Mouse (Mus musculus) embryonic facial prominence, embryonic 14.5 days (tissue): ENCODE data around the gene Bcl2. TPM values are rescaled to one million over a fixed set of nuclear protein-coding genes. Genes with fewer than 3 reads are reported as not detected.

Source experiments
- ATAC-seq: fragments of 200-750 bp; cut with Nextera tagmentation; 2 replicates; pipeline ENCODE4 v1.8.0; 2017; ENCODE audit warnings: low read depth, moderate number of reproducible peaks, moderate TSS enrichment
- DNase-seq: peaks from one replicate; pipeline ENCODE4 v3.0.0-alpha.2; 2015; ENCODE audit warnings: low spot score
- H3K27ac ChIP-seq: fragments of 300-500 bp; sonication (generic); replicated peaks from 2 replicates; pipeline ENCODE4 v1.5.1; 2014; ENCODE audit warnings: low read depth, mild to moderate bottlenecking, low read length, moderate library complexity
- H3K27me3 ChIP-seq: fragments of 300-500 bp; sonication (generic); replicated peaks from 2 replicates; pipeline ENCODE4 v1.6.1; 2014; ENCODE audit warnings: low read length; ENCODE audit not compliant: control insufficient read depth, insufficient read depth
- H3K36me3 ChIP-seq: fragments of 300-500 bp; sonication (generic); 2 replicates; pipeline ENCODE4 v1.6.1; 2014; ENCODE audit warnings: low read length, mixed read lengths; ENCODE audit not compliant: control insufficient read depth, insufficient read depth
- H3K4me1 ChIP-seq: fragments of 300-500 bp; sonication (generic); 2 replicates; pipeline ENCODE4 v1.6.1; 2014; ENCODE audit warnings: antibody characterized with exemption, low read length; ENCODE audit not compliant: control insufficient read depth, insufficient read depth
- H3K4me2 ChIP-seq: fragments of 300-500 bp; sonication (generic); 2 replicates; pipeline ENCODE4 v1.6.1; 2014; ENCODE audit warnings: low read depth, mild to moderate bottlenecking, low read length, moderate library complexity, mixed read lengths
- H3K4me3 ChIP-seq: fragments of 300-500 bp; sonication (generic); 2 replicates; pipeline ENCODE4 v1.5.1; 2014; ENCODE audit warnings: low read depth, mild to moderate bottlenecking, low read length
- H3K9ac ChIP-seq: fragments of 300-500 bp; sonication (generic); 2 replicates; pipeline ENCODE4 v1.6.1; 2014; ENCODE audit warnings: low read depth, mild to moderate bottlenecking, low read length, moderate library complexity, mixed read lengths
- H3K9me3 ChIP-seq: fragments of 300-500 bp; sonication (generic); 2 replicates; pipeline ENCODE4 v1.6.1; 2016; ENCODE audit warnings: low read length; ENCODE audit not compliant: control insufficient read depth
- WGBS: fragments of 180-500 bp; shearing (Covaris S2); extraction: QIAGEN DNeasy Blood & Tissue Kit; methylation state at CpG from one replicate; pipeline ENCODE4 v1.1.7; 2014; 5-methylcytosine and 5-hydroxymethylcytosine counted together
- polyA plus RNA-seq: library from polyadenylated mRNA; unstranded; fragments of >200 nt; fragmentation: Nextera tagmentation; extraction: Ambion mirVana; gene quantifications from 2 replicates; pipeline ENCODE4 v1.2.1, GENCODE M21; 2014

The Bcl2 gene
- polyA plus RNA-seq, 1 experiment from 2014 or later: 11.1 TPM

DNA sequence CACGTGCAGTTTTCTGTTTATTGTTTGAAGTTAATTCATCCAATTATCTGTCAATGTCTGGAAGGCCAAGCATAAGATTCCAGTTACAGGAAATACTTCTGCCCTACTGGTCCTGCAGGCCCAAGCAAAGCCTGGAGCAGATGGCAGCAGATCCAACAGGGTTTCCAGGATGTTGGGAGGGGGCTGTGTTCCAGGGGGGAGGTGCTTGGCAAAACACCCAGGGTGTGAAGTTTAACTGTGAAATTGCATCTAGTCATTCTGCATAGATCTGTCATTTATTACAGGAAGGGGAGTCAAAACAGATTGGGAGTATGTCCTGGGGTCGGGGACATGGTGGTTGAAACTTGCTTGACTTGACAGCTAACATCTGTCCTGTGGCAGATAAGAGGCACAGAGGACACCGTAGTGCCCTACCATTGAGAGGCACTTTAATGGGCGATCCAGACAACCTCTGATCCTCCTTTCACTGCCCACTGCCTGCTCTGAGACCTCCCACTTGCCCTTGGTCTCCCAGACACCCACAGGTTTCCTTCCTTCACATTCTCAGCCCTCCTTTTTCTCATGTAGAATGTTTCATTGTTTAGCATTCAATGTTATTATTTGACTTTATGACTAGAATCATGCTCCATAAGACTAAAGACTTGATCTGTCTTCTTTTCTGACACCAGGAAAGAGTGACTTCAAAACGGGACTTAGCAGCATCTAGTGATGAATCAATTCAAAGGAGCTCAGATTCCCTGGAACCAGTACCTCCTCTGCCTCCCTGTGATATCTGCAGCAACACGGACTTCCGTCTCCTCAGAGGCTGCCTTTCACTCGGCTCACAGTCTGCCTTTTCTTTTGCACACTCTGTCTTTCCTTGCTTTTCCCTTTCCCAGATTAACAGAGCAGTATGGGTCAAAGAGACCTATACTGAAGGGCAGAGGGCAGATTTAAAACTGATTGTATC lies 47.7 kb downstream of the Bcl2 start:
- no peaks in the 10 kb centered on the region for H3K27me3 ChIP-seq
- DNase-seq (peak; percentile 32), ATAC-seq (0 out of 2 replicates have a peak, but pooled peaks have one; percentile 30)
- H3K4me1 ChIP-seq: 0 out of 2 replicates have a peak, but pooled peaks cover 4% of the 10 kb centered on the region
- no peak overlapping the region for H3K4me3 ChIP-seq
- no peak overlapping the region for H3K9ac ChIP-seq
- H3K4me2 ChIP-seq: no peak overlapping the region
- H3K27ac ChIP-seq: no peak overlapping the region
- no peaks in the 10 kb centered on the region for H3K9me3 ChIP-seq
- H3K36me3 ChIP-seq: no peaks in the 10 kb centered on the region
- WGBS: 45% methylated on average over 8 of the region's 8 CpGs

DNA sequence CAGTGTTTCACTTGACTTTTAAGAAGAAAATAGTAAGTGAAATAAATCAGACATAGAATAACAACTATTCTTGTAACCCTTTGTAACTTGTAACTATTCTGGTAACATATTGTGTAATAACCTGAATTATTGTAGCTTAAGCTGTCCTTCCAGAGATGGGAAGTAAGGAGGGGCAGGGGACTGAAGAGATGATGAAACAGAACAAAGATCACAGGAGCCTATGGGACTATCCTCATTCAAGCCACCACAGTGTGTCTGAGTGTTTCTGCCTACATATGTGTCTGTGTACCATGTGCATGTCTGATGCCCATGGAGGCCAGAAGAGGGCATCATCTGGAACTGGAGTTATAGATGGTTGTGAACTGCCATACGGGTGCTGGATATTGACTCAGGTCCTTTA lies 49.1 kb downstream of the Bcl2 start:
- WGBS: 85% methylated on average over 1 of the region's 1 CpGs
- DNase-seq (no peak), ATAC-seq (no peak)
- H3K4me1 ChIP-seq: 0 out of 2 replicates have a peak, but pooled peaks cover 4% of the 10 kb centered on the region
- H3K4me3 ChIP-seq: no peak overlapping the region
- no peaks in the 10 kb centered on the region for H3K36me3 ChIP-seq
- H3K4me2 ChIP-seq: no peak overlapping the region
- no peaks in the 10 kb centered on the region for H3K27me3 ChIP-seq
- no peak overlapping the region for H3K9ac ChIP-seq
- H3K27ac ChIP-seq: no peak overlapping the region
- no peaks in the 10 kb centered on the region for H3K9me3 ChIP-seq

DNA sequence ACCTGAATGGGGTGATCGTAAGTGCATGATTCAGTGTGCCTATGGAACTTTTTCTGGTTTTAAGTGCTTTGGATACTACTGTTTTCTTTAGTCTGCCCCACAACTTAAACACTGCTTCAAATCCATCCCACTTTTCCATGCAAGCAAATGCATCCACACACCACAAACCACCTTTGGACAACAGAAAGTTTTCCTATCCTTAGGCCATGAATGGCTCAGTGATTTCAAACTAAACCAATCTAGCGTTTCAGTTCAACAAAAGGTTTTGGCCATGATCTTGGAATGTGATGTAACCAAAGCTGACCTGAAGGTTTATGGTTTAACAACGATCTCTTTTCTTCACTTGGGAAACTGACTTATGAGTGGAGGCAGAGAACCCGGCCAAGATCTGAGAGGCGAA lies 51.6 kb downstream of the Bcl2 start:
- Histone ChIP-seq H3K4me3 (no peak overlapping the region), H3K4me2 (no peak overlapping the region), H3K4me1 (0 out of 2 replicates have a peak, but pooled peaks cover 7% of the 10 kb centered on the region), H3K9ac (no peak overlapping the region), H3K9me3 (no peaks in the 10 kb centered on the region), H3K27me3 (no peaks in the 10 kb centered on the region), H3K36me3 (no peaks in the 10 kb centered on the region), H3K27ac (no peak overlapping the region)
- WGBS: 70% methylated on average over 5 of the region's 5 CpGs
- ATAC-seq (no peak), DNase-seq (peak; percentile 57)

DNA sequence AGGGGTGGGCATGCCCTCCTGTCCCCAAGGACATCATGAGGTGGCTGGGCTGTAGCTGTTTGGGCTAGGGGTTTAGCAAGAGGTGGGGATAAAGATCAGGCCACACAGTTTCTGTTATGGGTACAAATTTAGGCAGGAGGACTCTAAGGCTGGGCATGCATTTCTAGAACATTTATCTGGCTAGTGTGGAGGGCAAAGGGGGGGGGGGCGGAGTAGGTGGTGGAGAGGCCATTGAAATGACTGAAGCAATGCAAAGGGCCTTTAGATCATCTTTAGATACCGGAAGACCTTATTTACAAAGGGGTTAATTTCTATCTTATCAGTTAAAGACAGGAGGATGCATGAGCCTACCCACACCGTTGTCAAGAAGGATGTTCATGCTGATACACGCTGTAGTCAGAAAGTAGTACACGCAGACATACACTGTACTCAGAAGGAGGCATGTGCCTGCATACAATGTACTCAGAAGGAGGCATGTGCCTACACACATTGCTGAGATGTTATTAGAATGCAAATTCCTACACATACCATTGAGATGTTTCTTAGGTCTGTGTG lies 55.7 kb downstream of the Bcl2 start:
- Histone ChIP-seq H3K4me3 (no peak overlapping the region), H3K4me1 (0 out of 2 replicates have a peak, but pooled peaks cover 7% of the 10 kb centered on the region), H3K9ac (no peak overlapping the region), H3K36me3 (no peaks in the 10 kb centered on the region), H3K9me3 (no peaks in the 10 kb centered on the region), H3K4me2 (no peak overlapping the region), H3K27me3 (no peaks in the 10 kb centered on the region), H3K27ac (no peak overlapping the region)
- DNase-seq (no peak), ATAC-seq (no peak)
- WGBS: 77% methylated on average over 4 of the region's 5 CpGs

DNA sequence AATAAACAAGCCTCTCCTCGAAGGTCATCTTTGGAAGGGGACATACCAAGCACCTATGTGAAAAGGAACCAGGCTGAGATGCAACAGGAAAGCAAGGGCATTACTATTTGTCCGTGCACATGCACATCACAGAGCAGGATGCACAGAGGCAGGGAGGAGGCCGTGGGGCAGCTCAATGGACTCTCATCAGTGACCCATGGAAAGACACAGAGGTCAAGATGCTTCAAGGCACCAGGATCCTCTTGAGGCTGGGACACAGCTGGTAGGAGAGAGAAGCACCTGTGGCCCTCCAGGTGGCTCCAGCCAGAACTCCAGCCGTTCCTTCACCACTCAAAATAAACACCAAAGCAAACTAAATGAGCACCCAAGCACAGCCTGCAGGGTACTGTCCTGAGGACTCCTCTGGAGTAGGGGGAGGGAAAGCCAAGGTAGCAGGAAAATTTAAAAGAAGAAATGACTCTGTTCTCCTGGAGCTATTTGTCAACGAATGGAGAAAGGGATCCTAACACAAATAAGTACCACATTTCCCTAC lies 57.8 kb downstream of the Bcl2 start:
- DNase-seq (no peak), ATAC-seq (no peak)
- Histone ChIP-seq H3K9me3 (no peaks in the 10 kb centered on the region), H3K36me3 (no peaks in the 10 kb centered on the region), H3K27ac (no peak overlapping the region), H3K9ac (no peak overlapping the region), H3K4me3 (no peak overlapping the region), H3K4me1 (peaks cover 7% of the 10 kb centered on the region), H3K27me3 (no peaks in the 10 kb centered on the region), H3K4me2 (no peak overlapping the region)
- 73% methylated on average over 5 of the region's 5 CpGs for whole genome bisulfite sequencing

DNA sequence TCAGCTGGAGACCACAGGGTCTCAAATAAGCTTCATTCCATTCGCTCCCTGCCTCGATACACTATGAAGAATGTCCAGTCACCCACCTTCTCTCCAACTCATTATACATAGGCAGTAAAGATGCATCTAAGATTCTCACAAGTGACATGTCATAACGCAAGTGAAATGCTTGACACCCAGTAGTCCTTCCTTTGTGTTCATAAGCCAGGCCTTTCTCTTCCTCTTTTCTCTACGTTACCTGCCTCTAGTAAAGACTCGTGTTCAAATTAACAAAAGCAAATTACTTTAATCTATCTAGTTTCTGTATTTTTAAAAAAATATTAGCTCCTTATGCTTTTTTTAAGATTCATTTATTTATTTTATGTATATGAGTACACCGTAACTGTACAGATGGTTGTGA lies 59.8 kb downstream of the Bcl2 start:
- Histone ChIP-seq H3K4me1 (peaks cover 7% of the 10 kb centered on the region), H3K4me2 (no peak overlapping the region), H3K27me3 (no peaks in the 10 kb centered on the region), H3K4me3 (no peak overlapping the region), H3K9ac (no peak overlapping the region), H3K9me3 (no peaks in the 10 kb centered on the region), H3K36me3 (no peaks in the 10 kb centered on the region), H3K27ac (no peak overlapping the region)
- no peak for ATAC-seq
- 92% methylated on average over 6 of the region's 6 CpGs for WGBS
- DNase-seq: no peak

DNA sequence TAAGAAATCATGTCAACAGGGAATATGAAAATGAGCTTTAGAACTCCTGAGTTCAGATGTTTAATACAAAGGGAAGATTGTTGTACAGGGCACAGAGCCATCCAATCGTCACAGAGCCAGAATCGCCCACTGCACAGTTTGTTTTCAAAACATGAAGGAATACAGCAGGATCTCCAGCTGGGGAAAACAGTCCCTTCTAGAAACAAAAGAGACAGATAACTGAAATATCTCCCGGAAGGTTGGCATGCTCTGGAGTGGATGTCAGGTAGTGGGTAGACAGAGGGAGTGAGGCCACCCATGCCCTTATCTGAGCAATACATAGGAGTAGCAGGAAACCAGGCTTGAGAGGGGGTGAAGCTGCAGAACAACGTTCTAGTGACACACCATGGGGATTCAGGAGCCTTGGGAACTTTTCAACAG lies 60.6 kb downstream of the Bcl2 start:
- no peaks in the 10 kb centered on the region for H3K27me3 ChIP-seq
- H3K9ac ChIP-seq: no peak overlapping the region
- ATAC-seq (no peak), DNase-seq (no peak)
- no peaks in the 10 kb centered on the region for H3K36me3 ChIP-seq
- H3K9me3 ChIP-seq: no peaks in the 10 kb centered on the region
- WGBS: 48% methylated on average over 4 of the region's 4 CpGs
- H3K4me1 ChIP-seq: peaks cover 4% of the 10 kb centered on the region
- no peak overlapping the region for H3K27ac ChIP-seq
- no peak overlapping the region for H3K4me2 ChIP-seq
- no peak overlapping the region for H3K4me3 ChIP-seq

DNA sequence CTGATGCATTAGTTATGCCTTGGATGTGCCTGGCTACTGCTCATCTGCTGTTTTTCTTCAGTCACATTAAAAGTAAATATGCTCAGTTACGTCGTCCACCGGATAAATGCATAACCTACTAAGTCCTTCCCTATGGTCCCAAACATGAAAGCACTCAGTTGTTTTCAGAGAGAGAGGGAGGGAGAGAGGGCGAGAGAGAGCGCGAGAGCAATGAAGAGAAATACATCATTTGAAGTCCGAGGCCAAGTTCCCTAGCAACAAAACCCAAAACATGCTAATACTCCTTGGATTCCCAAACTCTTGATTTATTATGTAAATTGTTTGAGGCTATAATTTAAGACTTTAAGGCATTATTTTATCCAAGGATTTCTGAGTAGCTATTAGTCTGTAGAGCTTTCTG lies 62.9 kb downstream of the Bcl2 start:
- Histone ChIP-seq H3K27me3 (no peaks in the 10 kb centered on the region), H3K4me2 (no peak overlapping the region), H3K27ac (no peak overlapping the region), H3K9me3 (no peaks in the 10 kb centered on the region), H3K36me3 (no peaks in the 10 kb centered on the region), H3K9ac (no peak overlapping the region), H3K4me1 (peaks cover 3% of the 10 kb centered on the region), H3K4me3 (no peak overlapping the region)
- no peak for DNase-seq
- 58% methylated on average over 7 of the region's 7 CpGs for WGBS
- ATAC-seq: no peak
